Mouse (Mus musculus) C2C12 (cell line): ENCODE measurements at regions not wholly inside any gene's neighbourhood (a gene's known extent, or its start where the extent isn't known, plus 50 kb on each side); places are given as distances from the start of the nearest gene placed in this dataset.

ENCODE experiments used
- CTCF ChIP-seq: IDR thresholded peaks from one replicate; pipeline ENCODE4 v1.5.1; 2011; ENCODE audit not compliant: control insufficient read depth, insufficient read depth, insufficient read length
- MAX ChIP-seq: IDR thresholded peaks from one replicate; pipeline ENCODE4 v1.6.1; 2011; ENCODE audit warnings: mild to moderate bottlenecking, control low read depth

- no peak for TF ChIP-seq CTCF
- TF ChIP-seq MAX: no peak
Measured at GRCm38 (mm10) chr17:4276722-4277121, 580.7 kb upstream of the Nox3 start.
